Mouse (Mus musculus): ENCODE results near the gene Tmem212.
"Not testable (repeated sequence)": the region's sequence is repeated elsewhere in the genome, so short reads cannot be mapped to it uniquely, and the experiment has no call there.

Tmem212 gene

DNA sequence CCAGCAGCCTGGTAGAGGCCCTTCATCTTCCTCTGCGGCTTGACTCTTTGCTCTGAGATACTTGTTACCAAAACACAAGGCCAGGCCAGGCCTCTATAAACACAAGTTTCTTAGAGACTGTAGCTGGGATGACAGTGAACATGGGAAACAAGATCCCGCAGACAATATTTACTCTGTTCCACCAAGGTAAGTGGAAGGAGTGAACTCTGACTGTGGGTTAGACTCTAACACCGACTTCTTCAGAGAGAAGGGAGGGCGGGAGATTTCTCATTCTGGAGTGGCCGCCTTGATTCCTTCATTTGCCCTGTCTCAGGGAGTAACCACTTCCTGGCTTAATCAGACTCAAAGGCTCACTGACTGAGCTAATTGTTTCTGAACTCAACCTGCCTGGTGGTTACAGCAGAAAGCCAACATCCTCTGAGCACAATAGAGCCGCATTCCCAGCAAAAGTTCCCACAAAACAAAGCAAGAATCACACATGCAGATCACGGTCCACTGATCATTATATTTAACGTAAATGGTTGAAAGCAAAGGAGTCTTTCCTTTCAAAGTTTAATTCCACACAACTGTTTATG, at the start of gene Tmem212:
Gene Tmem212 (minus strand): TSS at position 51 of the 575 bp plus-strand sequence.
- in situ Hi-C loops (cut with MboI, MseI): no loop called here

DNA sequence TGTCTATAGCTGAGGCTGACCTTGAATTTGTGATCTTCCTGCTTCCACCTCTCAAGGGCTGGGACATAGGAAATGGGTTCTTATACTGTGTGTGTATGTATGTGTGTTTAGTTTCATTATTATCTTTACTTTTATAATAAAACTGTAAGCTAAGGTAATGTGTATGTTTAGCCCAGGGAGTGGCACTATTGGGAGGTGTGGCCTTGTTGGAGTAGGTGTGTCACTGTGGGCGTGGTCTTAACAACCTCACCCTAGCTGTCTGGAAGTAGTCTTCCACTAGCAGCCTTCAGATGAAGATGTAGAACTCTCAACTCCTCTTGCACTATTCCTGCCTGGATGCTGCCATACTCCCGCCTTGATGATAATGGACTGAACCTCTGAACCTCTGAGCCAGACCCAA, 49.2 kb upstream of the Tmem212 start:
- in situ Hi-C loops (cut with MboI, MseI): not testable (repeated sequence)

DNA sequence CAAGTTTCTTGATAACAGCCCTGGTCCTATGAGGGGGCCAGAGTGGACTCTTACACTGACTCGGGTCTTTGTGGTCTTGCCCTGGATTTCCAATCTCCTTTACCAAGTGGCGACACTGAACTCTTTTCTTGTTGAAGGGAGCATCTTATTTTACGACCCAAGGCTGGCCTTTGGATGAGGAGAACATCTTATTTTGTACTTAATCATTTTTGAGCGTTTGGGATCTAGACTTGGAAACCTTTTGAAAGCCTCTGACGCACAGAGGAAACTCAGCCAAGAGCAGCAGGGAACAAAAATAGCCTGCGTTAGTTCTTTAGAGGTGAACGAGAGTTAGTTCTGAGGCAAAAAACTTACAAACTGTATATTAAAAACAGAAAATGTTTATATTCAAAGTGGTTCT, 46.8 kb upstream of the Tmem212 start:
- in situ Hi-C loops (cut with MboI, MseI): no loop called here

DNA sequence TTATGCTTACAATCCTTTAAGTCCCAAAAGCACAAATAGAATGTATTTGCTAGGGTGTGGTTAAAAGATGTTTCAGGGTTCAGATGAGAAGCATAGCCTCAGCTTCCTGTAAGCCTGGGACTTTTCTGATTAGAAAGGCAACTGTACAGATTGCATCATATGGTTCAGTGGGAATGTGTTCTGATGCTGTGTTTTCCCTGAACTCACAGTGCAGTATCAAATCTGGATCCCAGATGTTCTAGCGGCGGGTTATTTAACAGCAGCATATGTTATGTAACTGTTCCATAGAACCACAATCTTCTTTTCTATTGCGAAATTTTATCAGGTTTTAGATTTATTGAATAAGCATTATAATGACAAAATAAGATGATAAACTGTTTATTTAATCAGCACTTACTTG, 45.5 kb upstream of the Tmem212 start:
- in situ Hi-C loops (cut with MboI, MseI): no loop called here

DNA sequence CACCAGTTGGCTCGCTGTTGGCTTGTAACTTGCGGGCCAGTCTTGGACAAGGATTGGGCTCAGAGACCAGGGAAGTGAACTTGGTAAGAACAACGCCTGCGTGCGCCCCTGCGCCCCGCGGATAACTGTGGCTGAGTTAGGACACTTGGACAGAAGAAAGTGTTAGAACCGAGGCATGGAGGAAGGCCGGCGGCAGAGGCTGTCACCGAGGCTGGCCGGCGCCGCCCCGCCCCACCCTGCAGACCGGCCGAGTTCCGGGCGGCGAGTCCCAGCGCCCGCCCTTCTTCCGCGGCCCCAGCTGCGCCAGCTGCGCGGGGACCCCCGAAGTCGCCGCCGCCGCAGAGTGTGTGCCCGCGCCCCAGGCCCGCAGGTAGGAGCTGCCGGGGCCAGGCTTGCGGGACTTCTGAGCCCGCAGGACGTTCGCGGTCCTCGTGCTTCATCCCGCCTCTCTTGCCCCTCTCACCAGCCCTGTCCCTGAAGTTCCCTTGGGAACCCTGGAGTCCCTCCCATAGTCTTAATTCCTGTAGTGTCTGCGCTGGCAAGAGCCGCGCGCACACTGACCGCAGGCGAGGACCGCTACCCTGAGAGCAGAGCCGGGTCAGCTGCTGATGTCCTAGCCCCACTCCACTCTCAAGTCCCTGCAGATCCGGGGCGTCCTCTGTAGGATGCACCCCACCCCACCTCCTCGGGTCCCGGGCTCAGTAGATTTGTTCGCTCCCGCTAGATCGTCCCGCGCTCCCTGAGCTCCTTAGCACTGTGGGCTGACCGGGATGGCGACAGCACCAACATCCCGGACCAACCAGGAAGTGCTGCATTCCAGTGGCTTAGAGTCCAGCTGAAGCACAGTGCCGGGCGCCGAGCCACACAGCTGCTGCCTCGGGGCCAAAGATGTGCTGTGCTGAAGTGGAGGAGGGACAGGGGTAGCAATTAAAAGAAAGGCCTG, 42.5 kb upstream of the Tmem212 start, which contains the start of gene Pld1:
Gene Pld1 (plus strand): TSS at position 315 of the 943 bp plus-strand sequence.
- in situ Hi-C loops (cut with MboI, MseI): no loop called here

DNA sequence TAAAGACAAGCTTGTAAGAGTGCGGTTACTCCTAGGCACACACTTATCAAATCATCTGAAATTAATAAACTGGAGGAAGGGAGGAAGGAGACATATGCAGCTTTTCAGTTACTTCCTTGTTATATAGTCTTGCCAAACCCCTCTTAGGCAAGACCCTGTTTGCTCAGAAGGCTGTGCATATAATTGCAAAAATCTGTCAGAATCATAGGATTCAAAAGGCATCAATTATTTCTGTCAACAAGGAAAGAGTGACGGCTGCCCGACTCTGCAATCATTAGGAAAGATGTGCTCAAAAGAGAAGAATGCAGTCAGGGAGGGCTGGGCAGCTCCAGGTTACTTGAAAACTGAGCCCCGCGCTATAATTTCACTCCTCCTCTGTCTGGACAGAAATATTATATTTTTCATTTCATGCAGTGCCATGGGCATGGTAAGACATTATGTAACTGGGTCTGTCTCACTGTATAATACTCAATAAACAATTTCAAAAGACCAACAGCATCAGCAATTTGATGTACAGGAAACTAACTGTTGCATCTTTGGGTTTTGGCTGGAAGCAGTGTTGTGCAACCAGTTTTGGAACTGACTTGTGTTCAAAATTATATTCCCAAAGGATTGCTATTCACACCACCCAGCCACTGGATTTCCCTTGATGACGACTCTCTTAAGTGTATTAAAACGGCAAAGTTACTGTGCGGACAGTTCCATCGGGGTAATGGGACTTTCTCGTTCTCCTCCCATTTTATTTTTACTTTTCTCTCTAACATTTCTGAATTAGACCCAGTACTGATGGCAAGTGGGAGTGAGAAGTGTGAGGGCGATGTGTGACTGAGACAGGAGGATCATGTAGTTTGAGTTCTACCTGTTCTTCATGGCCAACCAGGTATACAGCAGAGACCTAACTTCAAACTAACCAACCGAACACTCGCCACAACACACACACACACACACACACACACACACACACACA, 41.3 kb upstream of the Tmem212 start:
- in situ Hi-C loops (cut with MboI, MseI): no loop called here

DNA sequence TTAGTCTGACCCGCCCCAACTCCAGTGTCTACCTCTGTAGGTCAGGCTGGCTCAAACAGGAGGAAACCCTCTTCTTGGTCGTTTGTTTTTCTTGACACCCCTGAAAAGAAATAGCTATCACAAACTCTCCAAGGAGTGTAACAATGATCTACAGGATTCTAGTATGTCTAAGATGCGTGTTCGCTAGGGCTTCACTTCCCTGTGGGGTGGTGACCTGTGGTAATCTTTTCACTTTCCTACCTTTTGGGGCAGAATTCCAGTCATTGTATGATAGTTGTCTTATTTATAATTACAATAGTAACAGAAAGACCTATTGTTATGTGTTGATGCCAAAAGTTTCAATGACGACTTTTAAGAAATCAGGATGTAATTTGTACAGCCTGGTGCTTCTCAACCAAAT, 40.6 kb upstream of the Tmem212 start:
- in situ Hi-C loops (cut with MboI, MseI): no loop called here

DNA sequence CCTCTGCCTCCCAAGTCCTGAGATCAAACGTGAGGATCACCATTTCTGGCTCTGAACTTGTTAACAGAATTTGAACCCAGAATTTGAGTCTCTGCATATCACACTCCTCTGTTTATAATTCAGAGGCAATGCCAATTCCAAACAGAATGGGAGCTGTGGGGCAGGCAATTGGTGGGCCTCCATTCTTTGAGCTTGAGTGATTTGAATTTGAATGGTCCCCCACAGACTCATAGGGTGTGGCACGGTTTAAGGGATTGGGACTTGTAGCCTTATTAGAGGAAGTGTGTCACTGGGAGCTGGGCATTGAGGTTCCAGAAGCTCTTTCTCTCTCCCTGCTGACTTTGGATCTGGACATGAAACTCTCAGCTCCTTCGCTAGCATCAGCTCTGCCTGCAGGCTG, 39.5 kb upstream of the Tmem212 start:
- in situ Hi-C loops (cut with MboI, MseI): no loop called here

DNA sequence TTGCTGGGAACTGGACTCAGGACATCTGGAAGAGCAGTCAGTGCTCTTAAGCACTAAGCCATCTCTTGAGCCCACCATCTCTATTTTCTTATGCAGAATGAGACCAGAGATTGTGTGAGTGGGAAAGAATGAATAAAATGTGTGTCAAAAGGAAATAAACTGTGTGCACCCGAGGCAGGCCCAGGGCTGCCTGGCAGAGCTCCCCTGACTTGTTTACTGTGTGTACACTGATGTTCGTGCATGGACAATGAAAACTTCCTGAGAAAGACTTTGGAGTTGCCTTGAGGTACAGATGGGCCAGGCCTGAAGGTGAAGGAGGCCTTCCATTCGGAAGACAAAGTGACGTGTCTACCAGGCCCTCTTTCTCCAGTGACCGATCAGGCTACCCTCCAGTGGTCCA, 36.2 kb upstream of the Tmem212 start:
- in situ Hi-C loops (cut with MboI, MseI): no loop called here

DNA sequence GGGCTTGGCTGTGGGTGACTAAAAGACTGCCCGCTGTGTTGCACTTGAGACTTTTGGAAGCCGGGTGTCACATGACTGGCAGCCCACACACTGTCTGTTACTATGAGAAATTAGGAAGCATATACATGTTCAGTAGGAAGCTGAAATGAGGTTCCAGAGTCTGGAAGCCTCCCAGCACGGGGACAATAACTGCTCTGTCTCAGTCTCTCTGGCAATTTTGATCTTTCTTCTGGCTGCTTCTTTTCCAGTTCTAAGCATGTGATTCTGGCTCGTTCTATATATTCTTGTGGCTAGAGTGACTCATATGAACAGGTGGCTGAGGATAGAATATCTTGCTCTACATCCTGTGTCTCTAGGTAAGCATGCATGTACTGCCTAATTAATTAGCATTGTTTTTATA, 33.1 kb upstream of the Tmem212 start:
- in situ Hi-C loops (cut with MboI, MseI): no loop called here

DNA sequence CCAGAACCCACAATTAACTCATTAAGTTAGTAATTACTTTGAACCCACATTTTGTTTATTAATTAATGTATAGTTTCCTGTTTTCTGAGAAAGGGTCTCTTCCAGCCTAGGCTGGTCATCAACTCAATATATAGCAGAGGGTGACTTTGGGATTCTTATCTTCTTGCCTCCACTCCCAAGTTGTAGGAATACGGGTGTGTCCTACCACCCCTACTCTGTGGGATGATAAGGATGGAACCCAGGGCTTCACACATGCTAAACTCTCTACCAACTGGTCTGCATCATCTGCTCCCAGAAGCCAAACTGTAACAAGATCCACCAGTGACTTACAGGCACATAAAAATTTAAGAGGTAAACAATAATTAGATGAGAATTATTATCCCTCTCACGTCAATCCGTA, 27.9 kb upstream of the Tmem212 start:
- in situ Hi-C loops (cut with MboI, MseI): no loop called here

DNA sequence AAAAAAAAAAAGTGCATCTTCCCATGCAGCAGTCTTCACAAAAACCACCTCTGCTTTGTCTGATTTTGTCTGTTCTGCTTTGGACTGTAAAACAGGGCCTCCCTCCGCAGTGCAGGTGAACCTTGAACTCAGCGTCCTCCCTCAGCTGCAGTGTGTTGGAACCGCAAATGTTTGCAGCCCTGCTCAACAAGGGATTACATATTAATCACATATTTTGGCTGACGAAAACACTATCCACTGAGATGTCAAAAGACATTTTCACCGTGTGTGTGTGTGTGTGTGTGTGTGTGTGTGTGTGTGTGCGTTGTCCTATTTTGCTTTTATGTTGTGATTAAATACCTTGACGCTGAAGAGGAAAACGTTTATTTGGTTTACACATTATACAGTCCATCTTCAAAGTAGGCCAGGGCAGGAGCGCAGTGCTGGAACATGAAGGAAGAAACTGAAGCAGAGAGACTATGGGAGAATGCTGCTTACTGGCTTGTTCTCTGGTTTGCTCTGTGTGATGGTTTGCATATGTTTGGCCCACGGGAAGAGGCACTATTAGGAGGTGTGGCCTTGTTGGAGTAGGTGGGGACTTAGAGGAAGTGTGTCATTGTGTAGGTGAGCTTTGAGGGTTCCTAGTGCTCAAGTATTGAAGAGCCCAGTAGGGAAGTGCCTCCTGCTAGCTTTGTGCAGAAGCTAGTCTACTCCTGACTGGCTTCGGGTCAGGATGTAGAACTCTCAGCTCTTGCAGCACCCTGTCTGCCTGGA, 25.3 kb upstream of the Tmem212 start:
- in situ Hi-C loops (cut with MboI, MseI): no loop called here

DNA sequence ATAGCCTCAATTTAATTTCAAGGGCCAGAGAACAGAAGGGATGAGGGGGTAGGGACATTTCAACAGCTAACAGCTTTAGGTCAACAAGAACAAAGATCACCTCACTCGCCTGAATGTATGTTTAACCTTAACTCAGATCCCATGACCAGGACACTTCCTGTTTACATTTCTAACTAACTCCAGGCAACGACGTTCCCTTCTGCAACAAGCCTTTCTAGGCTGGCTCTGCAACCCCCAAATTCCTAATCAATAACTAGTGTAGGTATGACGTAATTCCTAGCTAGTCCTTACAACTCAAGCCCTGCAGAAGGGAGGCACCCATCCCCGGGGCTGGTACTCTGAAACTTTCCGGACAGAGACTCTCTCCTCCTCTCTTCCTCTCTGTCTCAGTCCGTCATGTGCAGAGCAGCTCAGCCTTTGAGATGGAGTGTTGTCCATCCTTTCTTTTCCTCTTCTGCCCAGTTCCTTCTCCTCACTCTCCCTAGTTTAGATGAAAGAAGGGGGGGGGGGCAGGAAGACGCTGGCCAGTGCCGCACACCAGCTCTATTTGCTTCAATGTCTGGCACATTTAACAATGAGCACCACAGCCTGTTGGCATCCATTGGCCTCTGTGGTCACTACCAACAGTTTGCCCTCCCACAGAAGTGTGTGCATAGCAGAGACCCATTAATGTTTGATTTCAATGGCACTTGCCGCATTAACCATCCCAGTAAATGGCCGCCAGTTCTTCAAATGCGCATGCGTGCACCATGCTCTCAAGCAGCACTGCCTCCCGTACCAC, 22.7 kb upstream of the Tmem212 start:
- in situ Hi-C loops (cut with MboI, MseI): no loop called here

DNA sequence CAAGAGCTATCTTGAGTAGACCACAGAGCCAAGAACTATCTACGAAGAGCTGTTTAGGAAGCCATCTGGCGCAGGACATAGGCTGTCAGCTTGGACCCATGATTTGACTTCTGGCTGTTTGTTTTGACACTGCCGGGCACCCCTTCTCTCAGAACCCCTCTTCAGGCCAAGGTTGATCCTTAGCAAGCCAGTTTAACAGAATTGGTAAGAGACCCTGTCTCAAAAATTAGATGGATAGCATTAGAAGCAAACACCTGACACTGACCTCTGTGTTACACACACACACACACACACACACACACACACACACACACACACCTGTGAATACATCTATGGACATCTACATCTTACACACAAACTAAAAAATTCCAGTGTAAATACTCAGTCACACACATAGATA, 12.8 kb upstream of the Tmem212 start:
- in situ Hi-C loops (cut with MboI, MseI): no loop called here

DNA sequence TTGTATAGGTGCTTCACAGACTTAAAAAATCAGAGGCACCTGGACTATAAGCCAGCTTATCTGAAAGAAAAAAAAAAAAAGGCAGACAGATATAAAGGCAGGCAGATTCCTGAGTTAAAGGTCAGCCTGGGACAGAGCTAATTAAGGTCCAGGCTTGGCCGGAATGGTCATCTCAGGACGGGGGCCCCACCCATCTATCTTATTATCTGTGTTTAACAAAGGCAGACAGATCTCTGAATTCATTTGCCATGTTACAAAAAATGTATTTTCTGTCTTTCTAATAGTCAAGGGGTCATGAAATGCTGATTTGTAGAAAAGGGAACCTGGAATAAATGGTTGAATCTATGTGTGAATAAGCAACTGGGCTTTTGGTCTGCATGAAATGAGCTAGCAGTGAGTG, 12.1 kb upstream of the Tmem212 start:
- in situ Hi-C loops (cut with MboI, MseI): no loop called here

DNA sequence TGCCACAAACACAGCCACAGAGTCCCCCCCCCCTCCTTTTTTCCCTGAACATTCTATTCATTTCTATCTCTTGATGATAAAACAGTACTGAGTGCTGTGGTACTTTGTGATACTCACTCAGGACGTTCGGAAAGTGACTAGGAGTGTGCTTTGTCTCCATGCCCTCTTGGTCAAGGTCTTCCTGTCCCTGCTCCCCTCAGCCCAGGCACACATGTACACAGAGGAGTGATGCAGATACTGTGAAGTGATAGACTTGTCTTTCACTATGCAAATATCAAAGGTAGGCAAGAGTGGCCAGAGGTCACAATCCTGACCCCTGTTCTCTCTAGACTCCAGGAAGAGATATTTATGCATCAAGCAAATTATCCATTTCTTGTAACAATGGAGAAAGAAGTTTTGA, 11.1 kb upstream of the Tmem212 start:
- in situ Hi-C loops (cut with MboI, MseI): no loop called here

DNA sequence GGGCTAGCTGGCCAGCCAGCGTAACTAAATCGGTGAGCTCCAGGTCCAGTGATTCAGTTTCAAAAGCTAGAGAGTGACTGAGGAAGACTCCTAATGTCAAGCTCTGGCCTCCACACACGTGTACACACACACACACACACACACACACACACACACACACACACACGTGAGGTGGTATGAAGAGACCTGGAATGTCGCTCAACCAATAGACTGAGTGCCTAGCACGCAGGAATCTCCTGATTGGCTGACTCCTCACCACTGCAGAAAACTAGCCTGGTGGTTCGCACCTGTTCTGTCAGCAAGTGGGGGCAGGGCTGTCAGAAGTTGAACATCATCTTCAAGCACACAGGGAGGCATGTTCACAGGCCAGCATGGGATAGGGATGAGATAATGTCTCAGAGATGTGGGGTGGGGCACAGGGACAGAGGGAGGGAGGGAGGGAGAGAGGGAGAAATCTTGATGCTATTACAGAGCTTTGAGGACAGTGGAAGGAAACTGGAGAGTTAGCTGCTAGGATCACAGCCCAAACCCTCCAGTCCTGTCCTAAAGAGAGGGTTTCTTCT, 10.6 kb upstream of the Tmem212 start:
- in situ Hi-C loops (cut with MboI, MseI): no loop called here

DNA sequence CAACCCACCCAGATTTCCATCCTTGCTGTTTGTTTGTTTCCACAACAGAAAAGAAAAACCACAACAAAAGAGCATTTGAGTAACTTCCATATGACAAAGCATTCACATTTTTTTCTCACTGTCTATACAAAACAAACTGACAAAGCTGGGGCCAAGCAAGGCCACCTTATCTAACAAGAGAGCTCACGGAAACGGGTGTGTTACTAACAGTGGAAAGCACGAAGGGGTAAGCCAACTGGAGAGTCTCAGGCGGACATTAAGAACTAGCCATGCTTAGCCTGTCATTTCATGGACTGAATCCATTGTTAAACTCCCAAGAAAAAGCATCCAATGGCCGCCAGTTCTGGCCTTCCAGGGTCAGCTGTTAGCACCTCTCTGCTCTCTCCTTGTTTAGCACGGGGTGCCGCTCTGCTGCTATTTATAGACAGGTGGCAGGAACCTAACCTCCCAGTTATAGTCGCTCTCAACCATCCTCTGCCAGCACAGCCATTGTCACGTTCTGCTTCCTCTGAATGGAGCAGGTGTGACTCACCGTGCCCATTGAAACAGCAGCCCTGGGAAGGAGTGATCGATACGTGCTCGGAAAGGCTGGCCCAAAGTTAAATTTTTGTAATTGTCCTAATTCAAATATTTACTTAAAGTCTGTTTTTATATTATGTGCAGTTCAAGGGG, 8.6 kb upstream of the Tmem212 start:
- in situ Hi-C loops (cut with MboI, MseI): no loop called here

DNA sequence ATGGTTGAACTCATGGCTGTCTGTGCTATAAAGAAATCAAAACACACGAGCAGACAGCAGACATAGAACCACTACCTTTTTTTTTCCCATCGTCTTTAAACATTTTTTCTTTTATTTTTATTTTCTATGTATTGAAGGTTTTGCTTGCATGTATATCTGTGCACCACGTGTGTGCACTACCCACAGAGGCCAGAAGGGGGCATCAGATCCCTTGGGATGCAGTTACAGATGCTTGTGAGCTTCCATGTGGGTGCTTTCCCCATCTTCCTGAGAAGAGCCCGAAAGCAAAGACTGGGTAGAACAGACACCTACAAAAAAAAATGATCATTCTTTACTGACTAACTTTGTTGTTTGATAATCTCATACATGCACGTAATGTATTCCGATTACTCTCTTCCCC, 5.7 kb upstream of the Tmem212 start:
- in situ Hi-C loops (cut with MboI, MseI): no loop called here
